Mouse (Mus musculus): Measurements from ENCODE around the gene Rbms3. TPM values are rescaled to one million over a fixed set of nuclear protein-coding genes. Genes with fewer than 3 reads are reported as not detected.

The Rbms3 gene
- polyA plus RNA-seq, 1 experiment: not detected

GRCm38 (mm10) chr9:116592486-116592885 is 1037.2 kb downstream of the Rbms3 start:
- no peak overlapping the region for H3K4me3 ChIP-seq (ENCODE audit: insufficient read depth, low read depth, low read length)
- peaks cover 5% of the 10 kb centered on the region for H3K4me1 ChIP-seq (ENCODE audit: control insufficient read depth, insufficient read depth, low read length)
- WGBS: 93% methylated on average over 4 of the region's 4 CpGs
- H3K27ac ChIP-seq (ENCODE audit: insufficient read depth, low read depth, low read length): no peak overlapping the region
- no peak for TF ChIP-seq CTCF (IDR thresholded peaks at IDR 0.05; ENCODE audit: insufficient read depth, low read depth, low read length)
- no peak for TF ChIP-seq POLR2A (IDR thresholded peaks at IDR 0.05; ENCODE audit: insufficient read depth, low read depth, low read length)

- 36% methylated on average over 9 of the region's 9 CpGs for WGBS
- no peak for TF ChIP-seq POLR2A (IDR thresholded peaks at IDR 0.05; ENCODE audit: insufficient read depth, low read depth, low read length)
- TF ChIP-seq CTCF (IDR thresholded peaks at IDR 0.05; ENCODE audit: insufficient read depth, low read depth, low read length): no peak
- no peak overlapping the region for H3K27ac ChIP-seq (ENCODE audit: insufficient read depth, low read depth, low read length)
- H3K4me1 ChIP-seq (ENCODE audit: control insufficient read depth, insufficient read depth, low read length): peaks cover 5% of the 10 kb centered on the region
- H3K4me3 ChIP-seq (ENCODE audit: insufficient read depth, low read depth, low read length): no peak overlapping the region
Measured at GRCm38 (mm10) chr9:116591071-116591470, 1038.6 kb downstream of the Rbms3 start.

GRCm38 (mm10) chr9:116569680-116570079 is 1060.0 kb downstream of the Rbms3 start:
- TF ChIP-seq POLR2A (IDR thresholded peaks at IDR 0.05; ENCODE audit: insufficient read depth, low read depth, low read length) (no peak), CTCF (IDR thresholded peaks at IDR 0.05; ENCODE audit: insufficient read depth, low read depth, low read length) (no peak)
- WGBS: 96% methylated on average over 2 of the region's 2 CpGs
- Histone ChIP-seq H3K27ac (ENCODE audit: insufficient read depth, low read depth, low read length) (no peak overlapping the region), H3K4me3 (ENCODE audit: insufficient read depth, low read depth, low read length) (no peak overlapping the region), H3K4me1 (ENCODE audit: control insufficient read depth, insufficient read depth, low read length) (no peaks in the 10 kb centered on the region)

DNA sequence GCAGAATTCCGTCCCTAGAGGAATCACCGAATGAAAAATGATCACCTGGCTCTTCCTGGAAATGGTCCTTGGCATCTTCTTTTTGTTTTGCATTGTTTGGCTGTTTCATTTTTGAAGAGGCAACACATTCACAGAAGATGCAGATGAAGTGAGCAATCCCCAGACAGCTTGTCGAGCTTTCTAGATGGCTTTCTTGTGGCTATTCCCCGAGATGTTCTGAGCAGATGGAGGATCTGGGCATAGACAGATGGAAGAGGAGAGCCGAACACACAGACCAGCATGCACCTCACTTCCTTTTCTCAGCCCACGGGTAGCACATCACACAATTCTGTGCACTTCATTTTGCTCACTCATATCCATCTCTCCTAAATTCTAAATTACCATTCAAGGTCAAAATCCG is 1063.0 kb downstream of the Rbms3 start:
- Histone ChIP-seq H3K27ac (ENCODE audit: insufficient read depth, low read depth, low read length) (no peak overlapping the region), H3K4me3 (ENCODE audit: insufficient read depth, low read depth, low read length) (no peak overlapping the region), H3K4me1 (ENCODE audit: control insufficient read depth, insufficient read depth, low read length) (no peaks in the 10 kb centered on the region)
- TF ChIP-seq CTCF (IDR thresholded peaks at IDR 0.05; ENCODE audit: insufficient read depth, low read depth, low read length) (no peak), POLR2A (IDR thresholded peaks at IDR 0.05; ENCODE audit: insufficient read depth, low read depth, low read length) (no peak)
- 92% methylated on average over 7 of the region's 7 CpGs for WGBS

- TF ChIP-seq CTCF (IDR thresholded peaks at IDR 0.05; ENCODE audit: insufficient read depth, low read depth, low read length) (no peak), POLR2A (IDR thresholded peaks at IDR 0.05; ENCODE audit: insufficient read depth, low read depth, low read length) (no peak)
- Histone ChIP-seq H3K4me3 (ENCODE audit: insufficient read depth, low read depth, low read length) (no peak overlapping the region), H3K4me1 (ENCODE audit: control insufficient read depth, insufficient read depth, low read length) (no peaks in the 10 kb centered on the region), H3K27ac (ENCODE audit: insufficient read depth, low read depth, low read length) (no peak overlapping the region)
- WGBS: 96% methylated on average over 5 of the region's 5 CpGs
Measured at GRCm38 (mm10) chr9:116557781-116558180, 1071.9 kb downstream of the Rbms3 start.

- H3K4me1 ChIP-seq (ENCODE audit: control insufficient read depth, insufficient read depth, low read length): no peaks in the 10 kb centered on the region
- no peak for TF ChIP-seq POLR2A (IDR thresholded peaks at IDR 0.05; ENCODE audit: insufficient read depth, low read depth, low read length)
- TF ChIP-seq CTCF (IDR thresholded peaks at IDR 0.05; ENCODE audit: insufficient read depth, low read depth, low read length): no peak
- H3K4me3 ChIP-seq (ENCODE audit: insufficient read depth, low read depth, low read length): no peak overlapping the region
- WGBS: 21% methylated on average over 8 of the region's 8 CpGs
- no peak overlapping the region for H3K27ac ChIP-seq (ENCODE audit: insufficient read depth, low read depth, low read length)
Measured at GRCm38 (mm10) chr9:116556641-116557040, 1073.1 kb downstream of the Rbms3 start.

DNA sequence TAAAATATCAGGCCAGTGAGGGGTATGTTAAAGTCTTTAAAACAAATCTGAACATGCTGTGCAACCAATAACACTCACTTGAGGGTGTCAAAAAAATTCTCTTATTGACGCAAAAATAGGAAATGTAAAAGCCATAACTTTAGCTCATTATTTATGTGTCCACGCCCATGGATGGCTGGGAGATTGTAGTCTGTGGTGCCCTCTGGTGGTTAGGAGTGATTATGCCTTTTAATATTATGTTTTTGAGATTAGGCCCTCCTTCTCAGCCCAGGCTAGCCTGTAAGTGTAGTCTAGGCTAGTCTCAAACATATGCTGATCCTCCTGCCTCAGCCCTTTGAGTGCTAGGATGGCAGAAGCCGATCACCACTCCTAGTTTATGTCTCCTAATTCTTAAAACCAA is 1076.5 kb downstream of the Rbms3 start:
- no peak overlapping the region for H3K27ac ChIP-seq (ENCODE audit: insufficient read depth, low read depth, low read length)
- no peaks in the 10 kb centered on the region for H3K4me1 ChIP-seq (ENCODE audit: control insufficient read depth, insufficient read depth, low read length)
- 98% methylated on average over 3 of the region's 3 CpGs for WGBS
- H3K4me3 ChIP-seq (ENCODE audit: insufficient read depth, low read depth, low read length): no peak overlapping the region
- TF ChIP-seq CTCF (IDR thresholded peaks at IDR 0.05; ENCODE audit: insufficient read depth, low read depth, low read length) (no peak), POLR2A (IDR thresholded peaks at IDR 0.05; ENCODE audit: insufficient read depth, low read depth, low read length) (no peak)

GRCm38 (mm10) chr9:116546156-116546555 is 1083.6 kb downstream of the Rbms3 start:
- 91% methylated on average over 4 of the region's 4 CpGs for WGBS
- TF ChIP-seq CTCF (IDR thresholded peaks at IDR 0.05; ENCODE audit: insufficient read depth, low read depth, low read length) (no peak), POLR2A (IDR thresholded peaks at IDR 0.05; ENCODE audit: insufficient read depth, low read depth, low read length) (no peak)
- no peak overlapping the region for H3K27ac ChIP-seq (ENCODE audit: insufficient read depth, low read depth, low read length)
- no peak overlapping the region for H3K4me3 ChIP-seq (ENCODE audit: insufficient read depth, low read depth, low read length)
- H3K4me1 ChIP-seq (ENCODE audit: control insufficient read depth, insufficient read depth, low read length): no peaks in the 10 kb centered on the region

DNA sequence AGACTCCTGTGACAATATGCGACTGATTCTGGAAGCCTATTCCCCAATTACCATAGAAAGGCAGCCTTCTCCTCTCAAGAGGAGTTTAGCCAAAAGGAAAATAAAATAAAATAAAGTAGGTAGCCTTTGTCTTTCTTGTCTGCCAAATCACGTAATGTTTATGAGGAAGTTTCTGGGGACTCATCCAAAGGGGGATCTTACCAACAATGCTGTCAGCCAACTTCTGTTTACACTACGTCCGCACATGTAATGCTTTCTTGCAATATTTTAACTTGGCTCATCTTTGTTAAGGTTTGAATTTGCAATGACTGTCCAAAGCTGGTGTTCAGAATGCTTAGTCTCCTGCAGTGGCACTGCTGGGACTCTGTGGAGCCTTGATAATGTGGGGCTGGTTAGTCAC is 1086.9 kb downstream of the Rbms3 start:
- H3K27ac ChIP-seq (ENCODE audit: insufficient read depth, low read depth, low read length): no peak overlapping the region
- WGBS: 82% methylated on average over 4 of the region's 4 CpGs
- no peak overlapping the region for H3K4me3 ChIP-seq (ENCODE audit: insufficient read depth, low read depth, low read length)
- H3K4me1 ChIP-seq (ENCODE audit: control insufficient read depth, insufficient read depth, low read length): no peaks in the 10 kb centered on the region
- TF ChIP-seq POLR2A (IDR thresholded peaks at IDR 0.05; ENCODE audit: insufficient read depth, low read depth, low read length) (no peak), CTCF (IDR thresholded peaks at IDR 0.05; ENCODE audit: insufficient read depth, low read depth, low read length) (no peak)

DNA sequence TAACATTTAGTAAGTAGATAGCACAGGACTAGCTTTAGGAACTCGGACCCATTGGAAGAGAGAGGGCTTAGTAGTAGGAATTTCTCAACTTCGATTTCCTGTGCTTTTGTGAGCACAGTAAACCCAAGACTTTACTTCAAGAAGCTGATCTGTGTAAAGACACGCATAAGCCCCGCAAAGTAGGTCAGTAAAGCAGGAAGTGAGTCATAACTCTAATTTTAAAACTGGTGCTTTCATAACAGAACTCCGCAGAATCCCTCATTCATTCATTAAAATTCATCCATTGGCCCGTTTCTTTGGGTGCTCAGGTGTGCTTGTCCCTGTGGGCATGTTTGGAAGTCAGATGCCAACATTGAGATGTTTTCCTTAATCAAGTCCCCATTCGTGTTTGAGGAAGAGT is 1087.7 kb downstream of the Rbms3 start:
- Histone ChIP-seq H3K27ac (ENCODE audit: insufficient read depth, low read depth, low read length) (no peak overlapping the region), H3K4me3 (ENCODE audit: insufficient read depth, low read depth, low read length) (no peak overlapping the region), H3K4me1 (ENCODE audit: control insufficient read depth, insufficient read depth, low read length) (no peaks in the 10 kb centered on the region)
- 62% methylated on average over 7 of the region's 7 CpGs for WGBS
- TF ChIP-seq POLR2A (IDR thresholded peaks at IDR 0.05; ENCODE audit: insufficient read depth, low read depth, low read length) (no peak), CTCF (IDR thresholded peaks at IDR 0.05; ENCODE audit: insufficient read depth, low read depth, low read length) (no peak)
